Mouse (Mus musculus) embryonic fibroblast, embryonic 13.5 days (primary cell): ENCODE data around the gene Gadl1. TPM values are rescaled to one million over a fixed set of nuclear protein-coding genes. Genes with fewer than 3 reads are reported as not detected.

Source experiments
- H3K27ac ChIP-seq: 2 replicates; pipeline ENCODE4 v1.5.1; 2012; ENCODE audit warnings: low read length, control low read depth, inconsistent platforms; ENCODE audit not compliant: insufficient read depth
- H3K4me1 ChIP-seq: 2 replicates; pipeline ENCODE4 v1.6.1; 2011; ENCODE audit warnings: low read length; ENCODE audit not compliant: control insufficient read depth, insufficient read depth
- H3K4me3 ChIP-seq: 2 replicates; pipeline ENCODE4 v1.5.1; 2011; ENCODE audit warnings: mild to moderate bottlenecking, control low read depth, low read length; ENCODE audit not compliant: insufficient read depth
- CTCF ChIP-seq: IDR thresholded peaks from 2 replicates; pipeline ENCODE4 v1.5.1; 2011; ENCODE audit warnings: mild to moderate bottlenecking, control low read depth, low read length, moderate library complexity, borderline replicate concordance; ENCODE audit not compliant: insufficient read depth
- POLR2A ChIP-seq: IDR thresholded peaks from 2 replicates; pipeline ENCODE4 v1.6.1; 2011; ENCODE audit warnings: low read depth, mild to moderate bottlenecking, control low read depth, low read length, moderate library complexity
- polyA plus RNA-seq: library from polyadenylated mRNA; stranded (reverse); fragments of >200 nt; gene quantifications from 2 replicates; pipeline ENCODE4 v1.2.4, GENCODE M21; 2011; ENCODE audit warnings: low read depth; ENCODE audit not compliant: missing spikeins, insufficient read length

The Gadl1 gene
- polyA plus RNA-seq, 1 experiment, result 0.25 TPM

GRCm38 (mm10) chr9:115932741-115933140 lies 23.5 kb downstream of the Gadl1 start:
- TF ChIP-seq CTCF, result no peak
- no peak for TF ChIP-seq POLR2A
- no peaks in the 10 kb centered on the region; the same call in none of the 2 replicates for H3K4me1 ChIP-seq
- no peak overlapping the region for H3K27ac ChIP-seq
- no peak overlapping the region for H3K4me3 ChIP-seq

- Histone ChIP-seq H3K4me3 (no peak overlapping the region), H3K27ac (no peak overlapping the region)
Observed at GRCm38 (mm10) chr9:115933243-115933964, 24.1 kb downstream of the Gadl1 start.

DNA sequence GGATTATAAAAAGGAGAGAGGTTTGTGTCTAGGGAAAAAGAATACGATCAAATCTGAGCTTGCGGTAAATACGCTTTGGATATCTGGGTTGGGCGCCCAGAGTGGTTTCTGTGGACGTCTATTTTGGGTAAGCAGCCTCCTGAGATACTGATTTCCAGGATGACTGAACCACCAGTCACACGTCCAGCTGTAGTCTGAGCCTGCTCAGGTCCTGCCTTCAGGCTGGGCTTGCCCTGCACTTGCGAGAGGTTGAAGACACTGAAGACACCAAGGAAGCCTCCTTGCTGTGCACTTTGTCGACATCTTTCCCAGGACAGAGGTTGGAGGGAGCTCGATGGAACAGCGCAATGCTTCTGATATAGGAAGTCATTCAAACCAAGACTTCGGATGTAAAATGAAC lies 25.0 kb downstream of the Gadl1 start:
- Histone ChIP-seq H3K27ac (no peak overlapping the region), H3K4me3 (no peak overlapping the region), H3K4me1 (no peaks in the 10 kb centered on the region; the same call in none of the 2 replicates)
- TF ChIP-seq POLR2A (no peak), CTCF (no peak)

More at GRCm38 (mm10) chr9:115933243-115933964, 24.1 kb downstream of the Gadl1 start:
- H3K4me1 ChIP-seq, result no peaks in the 10 kb centered on the region; the same call in none of the 2 replicates
- TF ChIP-seq POLR2A (no peak), CTCF (no peak)

DNA sequence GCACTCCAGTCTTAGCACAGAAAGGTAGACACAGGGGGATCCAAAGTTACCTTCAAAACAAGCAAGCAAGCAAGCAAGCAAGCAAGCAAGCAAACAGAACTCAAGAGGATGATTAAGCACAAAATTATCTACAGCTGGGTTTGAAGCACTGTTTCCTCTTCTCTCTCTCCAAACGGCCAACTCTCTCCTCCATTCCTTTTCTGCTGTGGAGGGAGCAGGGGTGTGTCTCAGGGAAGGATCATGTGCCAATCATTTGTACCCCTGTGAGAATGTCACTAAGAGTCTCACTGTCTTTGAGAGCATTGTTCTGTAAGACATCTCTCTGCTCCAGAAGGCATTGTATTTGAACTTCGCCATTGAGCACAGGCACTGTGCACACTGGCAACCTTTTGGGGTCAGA lies 27.1 kb downstream of the Gadl1 start:
- no peak overlapping the region for H3K4me3 ChIP-seq
- no peak overlapping the region for H3K27ac ChIP-seq
- H3K4me1 ChIP-seq, result no peaks in the 10 kb centered on the region; the same call in 1 of the 2 replicates
- TF ChIP-seq CTCF, result no peak
- no peak for TF ChIP-seq POLR2A

DNA sequence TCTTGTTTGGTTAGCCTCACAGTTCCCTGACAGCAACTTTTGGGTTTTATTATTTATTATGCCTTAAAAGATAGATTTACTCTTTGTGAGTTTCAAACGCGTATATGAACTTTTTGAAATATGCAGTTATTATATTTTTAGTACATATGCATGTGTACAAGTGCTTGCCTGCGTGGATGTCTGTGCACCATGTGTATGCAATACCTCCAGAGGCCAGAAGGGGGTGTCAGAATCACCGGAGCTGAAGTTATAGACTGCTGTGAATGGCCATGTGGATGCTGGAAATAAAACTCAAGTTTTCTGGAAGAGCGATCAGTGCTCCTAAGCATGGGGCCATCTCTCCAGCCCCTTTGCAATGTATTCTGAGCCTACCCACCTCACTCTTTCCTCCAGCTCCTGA lies 28.7 kb downstream of the Gadl1 start:
- H3K4me3 ChIP-seq, result no peak overlapping the region
- H3K27ac ChIP-seq, result no peak overlapping the region
- TF ChIP-seq CTCF (no peak), POLR2A (no peak)
- H3K4me1 ChIP-seq, result no peaks in the 10 kb centered on the region

DNA sequence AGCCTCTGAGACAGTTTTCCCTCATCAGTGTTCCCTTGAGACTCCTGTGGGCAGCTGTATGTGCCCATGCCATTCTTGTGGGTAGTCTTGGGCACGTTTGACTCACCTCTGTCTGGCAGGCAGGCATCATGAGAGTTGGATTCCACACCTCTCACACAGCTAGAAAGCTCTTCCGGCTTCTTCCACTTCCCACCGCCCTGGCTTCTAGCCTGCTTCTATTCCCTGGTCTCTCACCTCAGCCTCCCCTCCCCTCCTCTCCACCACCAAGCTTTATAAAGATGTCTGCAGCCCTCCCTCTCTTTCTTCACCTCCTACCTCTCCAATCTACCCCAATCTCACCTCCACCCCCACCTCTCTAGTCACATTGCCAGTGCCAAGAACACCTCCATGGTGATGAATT lies 30.2 kb downstream of the Gadl1 start:
- no peak overlapping the region for H3K4me3 ChIP-seq
- TF ChIP-seq POLR2A, result no peak
- no peak for TF ChIP-seq CTCF
- no peak overlapping the region for H3K27ac ChIP-seq
- H3K4me1 ChIP-seq, result no peaks in the 10 kb centered on the region

DNA sequence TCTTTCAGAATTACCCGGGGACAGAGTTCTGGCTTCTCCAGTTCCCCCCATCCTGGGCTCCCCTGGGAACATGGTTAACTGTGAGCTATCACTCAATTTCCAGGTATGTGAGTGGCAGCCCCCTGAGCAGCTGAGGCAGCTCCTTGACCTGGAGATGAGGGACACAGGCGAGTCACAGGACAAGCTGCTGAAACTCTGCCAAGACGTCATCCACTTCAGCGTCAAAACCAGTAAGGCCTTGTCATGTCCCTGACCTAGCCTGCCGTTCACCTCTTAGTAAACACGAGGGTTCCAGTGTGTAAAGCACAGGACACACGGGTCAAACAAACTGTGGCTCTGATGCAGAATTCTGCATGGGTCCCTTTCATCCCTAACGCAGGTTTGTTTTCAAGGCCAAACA lies 31.9 kb downstream of the Gadl1 start:
- Histone ChIP-seq H3K4me1 (no peaks in the 10 kb centered on the region), H3K27ac (no peak overlapping the region), H3K4me3 (no peak overlapping the region)
- no peak for TF ChIP-seq POLR2A
- no peak for TF ChIP-seq CTCF

GRCm38 (mm10) chr9:115942486-115942885 lies 33.2 kb downstream of the Gadl1 start:
- Histone ChIP-seq H3K27ac (no peak overlapping the region), H3K4me1 (no peaks in the 10 kb centered on the region), H3K4me3 (no peak overlapping the region)
- TF ChIP-seq POLR2A (no peak), CTCF (no peak)

GRCm38 (mm10) chr9:115942989-115943388 lies 33.7 kb downstream of the Gadl1 start:
- TF ChIP-seq CTCF (no peak), POLR2A (no peak)
- Histone ChIP-seq H3K4me1 (no peaks in the 10 kb centered on the region), H3K27ac (no peak overlapping the region), H3K4me3 (no peak overlapping the region)

DNA sequence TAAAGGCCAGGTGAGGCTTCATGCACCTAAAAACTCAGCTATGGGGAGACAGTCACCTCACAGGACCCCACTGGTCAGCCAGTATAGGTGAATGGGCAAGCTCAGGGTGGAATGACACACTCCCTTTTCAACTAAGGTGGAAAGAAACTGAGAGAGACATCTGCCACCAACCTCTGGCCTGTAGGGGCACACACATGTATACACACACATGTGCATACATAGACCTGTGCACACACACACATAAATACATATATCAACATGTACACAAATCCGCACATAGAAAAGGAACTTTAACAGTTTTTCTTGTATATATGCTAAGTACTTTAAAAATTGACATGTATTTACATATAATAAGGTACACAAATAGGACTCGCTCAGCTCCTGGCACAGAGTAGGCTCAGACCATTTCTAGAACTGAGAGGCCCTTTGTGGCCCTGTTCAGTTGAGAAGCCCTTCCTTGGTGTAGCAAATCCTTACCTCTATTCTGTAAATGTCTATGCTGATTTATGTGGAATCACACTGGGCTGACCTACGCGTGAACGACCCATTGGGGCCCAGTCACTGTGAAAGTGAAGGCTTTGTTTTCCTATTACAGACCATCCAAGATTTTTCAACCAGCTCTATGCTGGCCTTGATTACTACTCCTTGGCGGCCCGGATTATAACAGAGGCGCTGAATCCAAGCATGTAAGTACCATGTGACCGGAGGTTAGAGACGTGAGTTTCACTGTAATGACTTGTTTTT lies 34.5 kb downstream of the Gadl1 start:
- no peak overlapping the region for H3K4me3 ChIP-seq
- no peaks in the 10 kb centered on the region for H3K4me1 ChIP-seq
- TF ChIP-seq CTCF (no peak), POLR2A (no peak)
- H3K27ac ChIP-seq, result no peak overlapping the region
